Mouse (Mus musculus) cortical plate, adult 2 months (tissue): Measurements from ENCODE around the gene Ccdc36.

ENCODE experiments used
- CTCF ChIP-seq: fragments of 200-500 bp; IDR thresholded peaks from 2 replicates; pipeline ENCODE4 v1.5.1; 2011; ENCODE audit warnings: mild to moderate bottlenecking, control low read depth, low read length; ENCODE audit not compliant: insufficient read depth; ENCODE audit errors: extremely low read depth
- POLR2A ChIP-seq: fragments of 200-500 bp; IDR thresholded peaks from 2 replicates; pipeline ENCODE4 v1.6.1; 2011; ENCODE audit warnings: mild to moderate bottlenecking, low read length, control low read depth; ENCODE audit not compliant: insufficient read depth; ENCODE audit errors: extremely low read depth

- TF ChIP-seq CTCF (no peak), POLR2A (no peak)
Observed at GRCm38 (mm10) chr9:108452911-108453310, 24.6 kb upstream of the Ccdc36 start.
